Mouse (Mus musculus): ENCODE results near the gene Foxn1.

Foxn1 gene

GRCm38 (mm10) chr11:78327634-78328511 lies 58.5 kb downstream of the Foxn1 start, which contains the start of gene Pigs:
Pigs (plus strand) TSS chr11:78328415.
- DNase-seq (ENCODE audit: low read depth, low spot score), result peak; percentile 88

- DNase-seq (ENCODE audit: low read depth, low spot score), result no peak
These were observed 59.1 kb downstream of the Foxn1 start for GRCm38 (mm10) chr11:78327215-78327614.

DNA sequence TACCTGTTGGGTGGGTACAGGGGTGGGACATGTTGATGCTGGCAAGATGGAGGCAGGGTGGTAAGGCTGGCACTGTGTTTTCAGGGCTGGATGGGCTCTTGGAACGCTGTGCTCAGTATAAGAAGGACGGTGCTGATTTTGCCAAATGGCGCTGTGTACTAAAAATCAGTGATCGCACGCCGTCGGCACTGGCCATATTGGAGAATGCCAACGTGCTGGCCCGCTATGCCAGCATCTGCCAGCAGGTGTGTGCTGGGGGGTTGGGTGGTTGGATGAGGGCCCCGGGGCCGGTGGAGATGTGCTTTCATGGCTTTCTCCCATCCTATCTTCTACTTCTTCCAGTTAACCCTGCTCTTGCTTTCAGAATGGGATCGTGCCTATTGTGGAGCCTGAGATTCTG lies 61.4 kb downstream of the Foxn1 start:
- no peak for DNase-seq (ENCODE audit: low read depth, low spot score)

GRCm38 (mm10) chr11:78324000-78324785 lies 62.2 kb downstream of the Foxn1 start:
- DNase-seq (ENCODE audit: low read depth, low spot score), result no peak

DNA sequence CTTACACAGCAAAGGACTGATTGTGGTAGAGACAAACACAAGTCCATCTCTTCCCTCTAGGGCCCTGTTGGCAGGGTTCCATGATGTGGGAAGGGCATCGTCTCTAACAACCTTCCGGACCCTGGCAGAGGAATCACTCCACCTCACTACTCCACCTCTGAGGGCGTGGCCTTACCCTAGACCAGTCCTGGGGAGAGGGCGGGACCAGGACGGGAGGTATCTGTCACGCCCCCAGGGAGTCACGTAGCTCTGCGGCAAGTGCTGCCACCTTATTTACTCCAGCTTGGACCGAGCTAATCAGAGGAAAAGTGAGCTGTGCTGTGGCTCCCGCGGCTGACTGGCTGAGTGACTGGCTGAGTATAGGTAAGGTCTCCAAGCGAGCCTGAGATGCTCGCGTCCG lies 63.5 kb downstream of the Foxn1 start, which contains the start of gene Aldoc:
Aldoc (plus strand) TSS at position 109 of the 400 bp plus-strand sequence.
- peak; percentile 65 for DNase-seq (ENCODE audit: low read depth, low spot score)

GRCm38 (mm10) chr11:78322076-78322831 lies 64.1 kb downstream of the Foxn1 start:
- DNase-seq (ENCODE audit: low read depth, low spot score), result no peak

DNA sequence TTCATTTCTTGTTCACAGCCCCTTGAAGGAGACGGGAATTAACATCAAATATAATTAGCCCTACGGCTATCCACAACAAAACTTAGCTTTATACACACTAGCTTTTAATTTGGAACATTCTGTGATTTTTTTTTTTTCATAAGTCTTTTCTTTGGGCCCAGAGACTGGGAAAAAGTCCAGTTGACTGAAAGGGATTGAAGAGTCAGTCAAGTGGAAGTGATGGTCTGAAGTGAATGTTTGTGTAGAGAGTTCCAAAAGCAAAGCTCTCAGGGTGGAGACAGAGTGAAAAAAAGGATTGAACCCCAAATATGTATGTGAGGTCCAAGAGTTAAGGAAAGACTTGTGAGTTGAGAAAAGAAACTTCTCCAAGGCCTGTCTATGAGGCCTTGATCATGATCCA lies 67.9 kb downstream of the Foxn1 start:
- no peak for DNase-seq (ENCODE audit: low read depth, low spot score)

DNA sequence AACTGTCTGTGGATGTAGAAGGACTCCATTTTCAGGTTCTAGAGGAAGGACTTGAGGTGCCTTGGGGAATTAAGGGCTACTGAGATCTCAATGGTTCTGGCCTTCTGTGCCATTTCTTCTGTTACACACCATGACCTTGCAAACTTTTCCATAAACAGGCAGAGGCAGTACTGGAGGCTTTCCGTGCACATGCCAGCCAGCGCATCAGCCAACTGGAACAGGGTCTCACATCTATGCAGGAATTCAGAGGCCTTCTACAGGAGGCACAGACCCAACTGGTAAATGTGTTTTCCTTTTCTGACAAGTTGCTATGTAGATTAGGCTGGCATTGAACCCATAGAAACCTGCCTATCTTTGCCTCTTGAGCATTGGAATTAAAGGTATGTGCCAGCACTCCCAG lies 72.7 kb downstream of the Foxn1 start:
- no peak for DNase-seq (ENCODE audit: low read depth, low spot score)

- DNase-seq (ENCODE audit: low read depth, low spot score), result no peak
These were observed 75.4 kb downstream of the Foxn1 start for GRCm38 (mm10) chr11:78310861-78311511.

All from retina, postnatal 7 days (tissue).